Mouse (Mus musculus) 3134 (cell line): Measurements from ENCODE around the gene Gm17334.
"Not testable (repeated sequence)": the region's sequence is repeated elsewhere in the genome, so short reads cannot be mapped to it uniquely, and the experiment has no call there.

ENCODE experiments used
- DNase-seq: peaks from one replicate; pipeline ENCODE4 v3.0.0-alpha.2; 2011; ENCODE audit warnings: low spot score; ENCODE audit not compliant: insufficient read length; ENCODE audit errors: extremely low read depth

Gene Gm17334

DNA sequence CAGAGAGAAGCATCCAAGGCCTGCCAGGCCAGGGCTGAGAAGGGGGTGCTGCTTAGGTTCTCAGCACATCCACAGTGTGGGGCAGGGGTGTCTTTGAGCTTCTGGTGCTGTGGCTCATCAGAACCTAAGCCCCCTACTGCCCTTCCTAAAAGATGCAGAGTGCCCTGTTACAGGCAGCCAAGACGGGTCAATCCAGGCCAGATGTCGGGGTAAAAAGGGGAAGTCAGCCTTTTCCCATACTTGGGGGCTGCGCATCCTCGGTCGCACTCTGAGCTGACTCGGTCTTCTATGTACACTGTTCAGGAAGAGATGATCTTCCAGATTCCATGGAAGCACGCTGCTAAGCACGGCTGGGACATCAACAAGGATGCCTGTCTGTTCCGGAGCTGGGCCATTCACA lies 451 bp downstream of the Gm17334 start:
- no peak for DNase-seq

- DNase-seq: no peak
These were observed 1.8 kb downstream of the Gm17334 start for GRCm38 (mm10) chr11:53771001-53771744.

DNA sequence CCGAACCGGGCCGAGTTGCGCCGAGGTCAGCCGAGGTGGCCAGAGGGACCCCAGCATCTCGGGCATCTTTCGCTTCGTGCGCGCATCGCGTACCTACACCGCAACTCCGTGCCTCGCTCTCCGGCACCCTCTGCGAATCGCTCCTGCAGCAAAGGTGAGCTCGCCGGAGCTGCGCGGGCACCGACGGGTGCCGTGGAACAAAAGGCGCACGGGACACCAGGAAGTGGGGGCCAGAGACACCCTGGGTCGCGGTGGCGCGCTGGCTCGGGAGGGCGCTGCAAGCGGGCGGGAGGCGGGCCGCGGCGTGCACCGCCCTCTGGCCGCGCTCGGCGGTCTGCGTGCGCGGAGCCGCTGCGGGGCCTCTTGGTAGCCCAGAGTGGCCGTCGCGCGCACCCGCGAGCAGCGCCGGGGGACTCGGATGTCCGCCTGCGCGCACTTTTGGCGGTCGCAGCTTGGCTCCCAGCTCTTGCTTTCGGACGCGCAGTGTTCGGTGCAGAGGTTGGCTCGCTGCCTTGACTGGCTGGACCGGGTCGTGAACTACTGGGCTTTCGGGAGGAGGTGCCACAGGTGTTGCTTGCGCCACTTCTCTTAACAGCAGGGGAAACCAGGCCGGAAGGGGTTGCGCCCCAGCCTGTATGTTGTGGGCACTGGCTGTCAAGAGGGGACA lies 2.7 kb downstream of the Gm17334 start:
- DNase-seq: peak; percentile 87

DNA sequence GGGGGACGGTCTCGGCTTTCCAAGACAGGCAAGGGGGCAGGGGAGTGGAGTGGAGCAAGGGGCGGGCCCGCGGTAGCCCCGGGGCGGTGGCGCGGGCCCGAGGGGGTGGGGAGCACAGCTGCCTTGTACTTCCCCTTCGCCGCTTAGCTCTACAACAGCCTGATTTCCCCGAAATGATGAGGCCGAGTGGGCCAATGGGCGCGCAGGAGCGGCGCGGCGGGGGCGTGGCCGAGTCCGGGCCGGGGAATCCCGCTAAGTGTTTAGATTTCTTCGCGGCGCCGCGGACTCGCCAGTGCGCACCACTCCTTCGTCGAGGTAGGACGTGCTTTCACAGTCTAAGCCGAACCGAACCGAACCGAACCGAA lies 3.2 kb downstream of the Gm17334 start, which contains the start of gene Irf1:
TSS of gene Irf1 (plus strand) at position 255 of the 365 bp plus-strand sequence.
- peak; percentile 98 for DNase-seq

DNA sequence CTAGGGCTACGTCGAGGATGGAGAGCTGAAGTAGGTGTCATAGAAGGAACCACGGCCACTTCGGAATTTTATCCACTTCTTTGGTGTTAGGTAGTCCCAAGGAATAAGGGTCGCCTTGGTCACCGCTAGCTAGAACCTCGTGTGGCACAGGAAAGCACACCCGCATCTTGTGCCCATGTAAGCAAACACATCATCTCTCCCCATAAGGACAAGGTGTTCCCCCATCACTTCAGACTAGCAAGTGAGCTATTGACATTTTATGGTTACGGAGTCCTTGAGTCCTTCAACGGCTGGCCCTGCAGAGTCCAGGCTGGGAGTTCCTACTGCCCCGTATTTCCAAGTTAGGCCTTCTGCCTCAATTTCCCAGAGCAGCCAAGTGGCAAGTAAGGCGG lies 3.8 kb downstream of the Gm17334 start:
- DNase-seq: no peak

- no peak for DNase-seq
These were observed 4.4 kb downstream of the Gm17334 start for GRCm38 (mm10) chr11:53768422-53769184.

GRCm38 (mm10) chr11:53764581-53764980 lies 8.4 kb downstream of the Gm17334 start:
- DNase-seq: no peak

GRCm38 (mm10) chr11:53763496-53764140 lies 9.4 kb downstream of the Gm17334 start:
- DNase-seq: peak; percentile 94

- DNase-seq: peak; percentile 88
These were observed 10.0 kb downstream of the Gm17334 start for GRCm38 (mm10) chr11:53762827-53763495.

GRCm38 (mm10) chr11:53762426-53762825 lies 10.6 kb downstream of the Gm17334 start:
- no peak for DNase-seq

DNA sequence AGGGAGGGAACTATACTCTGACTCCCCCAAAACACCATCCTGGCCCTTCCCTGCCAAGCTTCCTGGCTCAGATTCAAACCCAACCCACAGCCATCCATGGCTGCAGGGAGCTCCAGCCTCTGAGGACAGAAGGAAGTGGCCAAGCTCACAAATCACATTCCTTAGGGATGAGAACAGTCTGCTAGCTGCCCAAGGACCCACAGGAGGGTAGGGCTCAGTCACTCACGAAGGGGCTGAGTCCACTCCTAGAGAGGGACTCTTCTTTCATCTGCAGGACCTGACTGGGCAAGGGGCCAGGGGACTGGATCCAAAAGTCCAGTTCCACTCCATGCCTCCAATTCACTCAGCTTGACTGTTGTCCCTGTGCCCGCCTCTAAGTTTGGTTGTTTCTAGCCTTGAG lies 11.2 kb downstream of the Gm17334 start:
- peak; percentile 85 for DNase-seq

- peak; percentile 74 for DNase-seq
These were observed 11.7 kb downstream of the Gm17334 start for GRCm38 (mm10) chr11:53761284-53761683.

DNA sequence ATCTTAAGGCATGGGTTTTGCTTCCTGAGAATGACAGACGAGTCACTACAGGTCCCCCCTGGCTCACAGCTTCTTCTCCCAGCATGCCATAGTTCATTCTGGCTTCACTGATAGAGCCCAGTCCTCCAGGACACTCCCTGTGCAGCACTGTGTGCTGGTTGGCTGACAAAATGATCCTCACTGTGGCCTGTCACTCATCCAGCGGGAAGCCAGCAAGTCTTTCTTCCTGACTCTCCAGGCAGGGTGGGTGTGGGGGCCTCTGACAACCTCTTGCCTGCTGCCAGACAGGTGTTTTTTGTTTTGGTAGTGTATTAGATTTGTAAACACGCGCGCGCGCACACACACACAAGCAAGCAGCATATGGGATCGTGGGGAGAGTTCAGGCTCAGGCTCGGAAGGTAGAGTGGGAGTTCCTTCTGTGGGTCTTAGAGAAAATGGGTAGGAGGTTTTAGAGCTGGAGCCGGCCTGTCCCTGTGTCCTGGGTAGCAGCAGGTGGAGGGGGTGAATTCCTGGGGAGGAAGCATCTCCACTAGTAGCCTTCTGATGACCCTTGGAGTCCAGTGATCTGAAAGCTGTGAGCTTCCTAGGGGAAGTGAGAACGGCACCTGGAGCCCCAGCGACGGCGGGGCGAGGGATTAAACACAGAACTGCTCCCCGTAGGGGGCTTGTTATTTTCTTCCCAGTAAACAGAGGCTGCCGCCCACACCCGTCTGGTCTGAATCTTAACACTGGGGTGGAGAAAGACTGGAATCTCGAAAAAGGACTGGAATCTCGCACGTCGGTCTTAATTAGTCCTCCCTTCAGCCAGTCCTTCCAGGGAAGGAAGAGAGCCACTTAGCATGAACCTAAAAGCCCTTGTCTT lies 13.2 kb downstream of the Gm17334 start:
- no peak for DNase-seq

DNA sequence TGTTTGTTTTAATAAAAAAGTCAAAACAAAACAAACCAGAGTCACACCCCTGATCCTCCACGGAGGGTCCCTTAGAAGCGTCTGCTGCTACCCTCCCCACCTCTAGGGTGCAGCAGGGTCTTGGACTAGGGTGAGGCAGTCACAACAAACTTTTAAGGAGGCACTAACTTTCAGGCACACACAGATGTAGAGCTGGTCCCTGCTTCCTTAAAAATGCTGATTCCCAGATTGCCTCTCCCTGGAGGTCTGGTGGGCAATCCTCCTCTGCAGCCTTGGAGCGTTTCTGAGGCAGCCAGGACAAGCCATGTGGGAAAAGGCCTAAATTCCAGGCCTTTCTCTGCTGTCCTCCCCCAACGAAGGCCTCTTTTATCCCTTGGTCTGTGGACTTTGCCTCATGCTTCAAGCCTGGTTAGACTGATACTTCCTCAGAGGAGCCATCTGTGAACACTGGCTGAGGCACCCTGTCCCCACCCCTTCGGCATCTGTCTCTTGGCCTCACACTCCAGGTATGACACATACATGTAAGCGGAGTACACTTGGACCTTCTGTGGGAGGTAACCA lies 14.1 kb downstream of the Gm17334 start:
- no peak for DNase-seq

DNA sequence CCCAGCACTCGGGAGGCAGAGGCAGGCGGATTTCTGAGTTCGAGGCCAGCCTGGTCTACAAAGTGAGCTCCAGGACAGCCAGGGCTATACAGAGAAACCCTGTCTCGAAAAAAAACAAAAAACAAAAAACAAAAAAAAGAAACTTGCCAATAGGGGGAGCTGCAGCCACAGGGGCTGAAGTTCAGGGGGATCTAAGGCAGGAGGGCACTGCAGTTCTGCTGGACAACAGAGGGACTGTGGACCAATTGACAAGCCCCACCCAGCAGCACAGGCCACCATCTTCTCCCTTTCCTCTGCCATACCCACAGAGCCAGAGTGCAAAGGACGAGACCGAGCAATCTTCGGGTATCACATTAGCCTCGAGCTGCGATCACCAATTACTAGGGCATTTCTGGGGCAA lies 15.0 kb downstream of the Gm17334 start:
- not testable (repeated sequence) for DNase-seq

DNA sequence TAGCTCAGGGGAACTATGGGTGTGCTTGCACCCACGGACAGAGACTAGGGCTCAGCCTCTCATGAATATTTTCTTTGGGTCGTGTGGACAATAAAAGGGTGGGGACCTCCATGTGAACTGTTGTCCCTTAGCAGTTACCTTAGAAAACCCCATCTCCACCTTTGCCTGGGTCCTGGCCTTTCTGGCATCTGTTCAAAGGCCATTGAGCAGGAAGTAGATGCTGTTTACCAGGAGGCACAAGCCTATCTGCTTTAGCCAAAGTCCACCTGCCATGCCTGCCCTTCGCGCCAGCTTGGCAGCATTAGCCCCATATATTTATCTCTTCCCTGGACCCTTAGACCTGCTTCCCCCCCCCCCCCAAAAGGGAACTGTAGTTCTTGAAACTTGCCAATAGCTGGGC lies 15.4 kb downstream of the Gm17334 start:
- DNase-seq: no peak

- DNase-seq: no peak
These were observed 17.9 kb downstream of the Gm17334 start for GRCm38 (mm10) chr11:53755011-53755595.

- DNase-seq: no peak
These were observed 23.2 kb downstream of the Gm17334 start for GRCm38 (mm10) chr11:53749716-53750352.
